Mouse (Mus musculus): ENCODE results near the gene Mcee. TPM values are rescaled to one million over a fixed set of nuclear protein-coding genes. Genes with fewer than 3 reads are reported as not detected.

Gene Mcee
- polyA plus RNA-seq, 1 experiment, result 59.5 TPM

GRCm38 (mm10) chr7:64456676-64457075 is 64.3 kb downstream of the Mcee start:
- WGBS, result 51% methylated on average over 3 of the region's 3 CpGs
- H3K27ac ChIP-seq (ENCODE audit: insufficient read depth, low read length), result no peak overlapping the region
- H3K27me3 ChIP-seq (ENCODE audit: control insufficient read depth, insufficient read depth, low read length), result no peaks in the 10 kb centered on the region
- DNase-seq, result peak in 1 of 2 experiments; percentile 0
- H3K4me1 ChIP-seq (ENCODE audit: control insufficient read depth, insufficient read depth, low read length), result peaks cover 15% of the 10 kb centered on the region
- TF ChIP-seq CTCF (IDR thresholded peaks at IDR 0.05; ENCODE audit: borderline replicate concordance, insufficient read depth, low read depth, low read length) (no peak), POLR2A (IDR thresholded peaks at IDR 0.05; ENCODE audit: borderline replicate concordance, insufficient read depth, low read length) (no peak)
- no peak overlapping the region for H3K4me3 ChIP-seq (replicated peaks; ENCODE audit: insufficient read depth, low read depth, low read length)

- peak in 1 of 2 experiments; percentile 0 for DNase-seq
- peaks cover 4% of the 10 kb centered on the region for H3K4me1 ChIP-seq (ENCODE audit: control insufficient read depth, insufficient read depth, low read length)
- no peak for TF ChIP-seq POLR2A (IDR thresholded peaks at IDR 0.05; ENCODE audit: borderline replicate concordance, insufficient read depth, low read length)
- TF ChIP-seq CTCF (IDR thresholded peaks at IDR 0.05; ENCODE audit: borderline replicate concordance, insufficient read depth, low read depth, low read length), result no peak
- no peaks in the 10 kb centered on the region for H3K27me3 ChIP-seq (ENCODE audit: control insufficient read depth, insufficient read depth, low read length)
- no peak overlapping the region for H3K4me3 ChIP-seq (replicated peaks; ENCODE audit: insufficient read depth, low read depth, low read length)
- no peak overlapping the region for H3K27ac ChIP-seq (ENCODE audit: insufficient read depth, low read length)
- WGBS, result 60% methylated on average over 2 of the region's 2 CpGs
Measured at GRCm38 (mm10) chr7:64457811-64458210, 65.4 kb downstream of the Mcee start.

Other genes with a start within 250 kb of the Mcee start
- gene Trpm1, start 238.8 kb upstream of the Mcee start, polyA plus RNA-seq (2012; rRNA removed), result 0.03 TPM in 1 of 2 replicates, not detected in the other
- gene Mtmr10, start 105.0 kb upstream of the Mcee start, polyA plus RNA-seq (2012; rRNA removed), result 15.4 and 16.5 TPM in 2 replicates
- 6.8 and 7.0 TPM in 2 replicates for gene Fan1, start 18.5 kb upstream of the Mcee start, polyA plus RNA-seq (2012; rRNA removed)
- gene Mphosph10, start 339 bp upstream of the Mcee start, polyA plus RNA-seq (2012; rRNA removed), result 12.5 and 13.0 TPM in 2 replicates
- 167 and 182 TPM in 2 replicates for gene Apba2, start 109.1 kb downstream of the Mcee start, polyA plus RNA-seq (2012; rRNA removed)

Data from cerebellum, adult 2 months (tissue).